Mouse (Mus musculus) B cell, adult 2 months (primary cell): ENCODE measurements around the gene Hdgf.
"Not testable (repeated sequence)": the region's sequence is repeated elsewhere in the genome, so short reads cannot be mapped to it uniquely, and the experiment has no call there.

Source experiments
- DNase-seq, 2 experiments: peaks; one replicate each; pipeline ENCODE4 v3.0.0; 2022

Hdgf gene

GRCm38 (mm10) chr3:87905880-87906485 lies at the start of gene Hdgf:
Gene Hdgf, plus strand, starts transcription at chr3:87906321.
- DNase-seq: peak; percentile 94

GRCm38 (mm10) chr3:87857666-87858065 lies 48.5 kb upstream of the Hdgf start:
- DNase-seq: no peak

GRCm38 (mm10) chr3:87859813-87860212 lies 46.3 kb upstream of the Hdgf start:
- peak; percentile 73 to 80 for DNase-seq

GRCm38 (mm10) chr3:87864111-87864510 lies 42.0 kb upstream of the Hdgf start:
- DNase-seq: not testable (repeated sequence)

- no peak for DNase-seq
These were observed 28.4 kb upstream of the Hdgf start for GRCm38 (mm10) chr3:87877730-87878129.

- DNase-seq: no peak
These were observed 21.8 kb upstream of the Hdgf start for GRCm38 (mm10) chr3:87884291-87884690.

GRCm38 (mm10) chr3:87884708-87885251 lies 21.3 kb upstream of the Hdgf start:
- peak; percentile 34 to 36 for DNase-seq

GRCm38 (mm10) chr3:87885281-87886003 lies 20.7 kb upstream of the Hdgf start, which contains the start of gene Prcc:
Gene Prcc, minus strand, starts transcription at chr3:87885608.
- DNase-seq: peak; percentile 84 to 91

- DNase-seq: no peak
These were observed 20.1 kb upstream of the Hdgf start for GRCm38 (mm10) chr3:87886004-87886365.

GRCm38 (mm10) chr3:87886416-87886815 lies 19.7 kb upstream of the Hdgf start:
- peak in 1 of 2 experiments; percentile 6 for DNase-seq

- DNase-seq: not testable (repeated sequence)
These were observed 18.7 kb upstream of the Hdgf start for GRCm38 (mm10) chr3:87887400-87887799.

- no peak for DNase-seq
These were observed 14.6 kb upstream of the Hdgf start for GRCm38 (mm10) chr3:87891481-87891880.

- DNase-seq: no peak
These were observed 12.7 kb upstream of the Hdgf start for GRCm38 (mm10) chr3:87893367-87893905.

- no peak for DNase-seq
These were observed 6.9 kb upstream of the Hdgf start for GRCm38 (mm10) chr3:87899266-87899665.

GRCm38 (mm10) chr3:87899776-87900175 lies 6.3 kb upstream of the Hdgf start:
- no peak for DNase-seq

- DNase-seq: no peak
These were observed 5.0 kb upstream of the Hdgf start for GRCm38 (mm10) chr3:87901036-87901624.

GRCm38 (mm10) chr3:87901959-87902358 lies 4.2 kb upstream of the Hdgf start:
- DNase-seq: not testable (repeated sequence)

GRCm38 (mm10) chr3:87903821-87904220 lies 2.3 kb upstream of the Hdgf start:
- no peak for DNase-seq

- DNase-seq: peak in 1 of 2 experiments; percentile 47
These were observed 470 bp downstream of the Hdgf start for GRCm38 (mm10) chr3:87906601-87906980.

GRCm38 (mm10) chr3:87906981-87907857 lies 1.1 kb downstream of the Hdgf start:
- peak in 1 of 2 experiments; percentile 26 for DNase-seq

- DNase-seq: no peak
These were observed 1.8 kb downstream of the Hdgf start for GRCm38 (mm10) chr3:87907906-87908305.

GRCm38 (mm10) chr3:87909381-87909780 lies 3.3 kb downstream of the Hdgf start:
- no peak for DNase-seq
